Mouse (Mus musculus) brain, embryonic 14.5 days (tissue): ENCODE results near the gene Nr2f6. TPM values are rescaled to one million over a fixed set of nuclear protein-coding genes. Genes with fewer than 3 reads are reported as not detected.

Experiments used
- DNase-seq: peaks from one replicate; pipeline ENCODE4 v3.0.0-alpha.2; 2011; ENCODE audit warnings: low read depth
- CTCF ChIP-seq: fragments of 200-500 bp; IDR thresholded peaks from 2 replicates; pipeline ENCODE4 v1.5.1; 2012; ENCODE audit warnings: inconsistent platforms, mild to moderate bottlenecking, moderate library complexity, borderline replicate concordance; ENCODE audit not compliant: insufficient read depth, insufficient read length; ENCODE audit errors: extremely low read depth
- POLR2A ChIP-seq: fragments of 200-500 bp; IDR thresholded peaks from 2 replicates; pipeline ENCODE4 v1.6.1; 2012; ENCODE audit warnings: mild to moderate bottlenecking, inconsistent platforms, borderline replicate concordance; ENCODE audit not compliant: poor library complexity, insufficient read depth, insufficient read length, severe bottlenecking; ENCODE audit errors: extremely low read depth
- polyA plus RNA-seq: library from polyadenylated mRNA; depleted of rRNA; stranded (reverse); fragments of >200 nt; gene quantifications from 2 replicates; pipeline ENCODE4 v1.2.3, GENCODE M21; 2012; rRNA removed

The Nr2f6 gene
- polyA plus RNA-seq, 1 experiment: 61.5 TPM

DNA sequence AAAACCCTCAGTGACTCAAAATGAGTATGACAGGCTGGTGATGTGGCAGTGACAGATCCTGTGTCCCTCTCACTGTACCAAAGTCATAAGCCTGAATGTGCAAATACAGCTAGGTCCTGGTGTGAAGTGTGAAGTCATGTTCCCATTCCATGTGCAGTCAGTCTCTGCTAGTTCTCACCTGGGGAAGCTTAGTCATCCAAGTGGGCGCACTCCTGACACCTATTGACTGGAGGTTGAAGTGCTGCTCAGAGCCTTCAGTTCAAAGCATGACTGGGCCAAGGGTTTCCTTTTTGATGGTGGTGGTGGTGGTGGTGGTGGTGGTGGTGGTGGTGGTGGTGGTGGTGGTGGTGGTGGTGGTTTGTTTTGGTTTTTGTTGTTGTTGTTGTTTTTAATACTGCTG, 56.9 kb downstream of the Nr2f6 start:
- TF ChIP-seq POLR2A (no peak), CTCF (peak; percentile 30; the same call in 1 of the 2 replicates)
- DNase-seq: peak; percentile 11

Other genes starting within 250 kb of the Nr2f6 start
- gene Myo9b, start 109.2 kb downstream of the Nr2f6 start, polyA plus RNA-seq: 30.8 and 51.9 TPM in 2 replicates
- gene Haus8, start 109.0 kb downstream of the Nr2f6 start, polyA plus RNA-seq: 25.9 and 28.2 TPM in 2 replicates
- 155 and 176 TPM in 2 replicates for gene Use1, start 15.1 kb downstream of the Nr2f6 start, polyA plus RNA-seq
- 5.4 and 6.0 TPM in 2 replicates for gene Ocel1, start 10.7 kb downstream of the Nr2f6 start, polyA plus RNA-seq
- 8.7 and 9.4 TPM in 2 replicates for gene Ushbp1, start 13.8 kb upstream of the Nr2f6 start, polyA plus RNA-seq
- 115 and 119 TPM in 2 replicates for gene Babam1, start 14.9 kb upstream of the Nr2f6 start, polyA plus RNA-seq
- gene Ankle1, start 24.1 kb upstream of the Nr2f6 start, polyA plus RNA-seq: 12.1 and 29.4 TPM in 2 replicates
- 163 and 168 TPM in 2 replicates for gene Abhd8, start 81.7 kb upstream of the Nr2f6 start, polyA plus RNA-seq
- gene Mrpl34, start 83.0 kb upstream of the Nr2f6 start, polyA plus RNA-seq: 94.8 and 124 TPM in 2 replicates
- 206 and 229 TPM in 2 replicates for gene Dda1, start 87.2 kb upstream of the Nr2f6 start, polyA plus RNA-seq
- gene Ano8, start 104.0 kb upstream of the Nr2f6 start, polyA plus RNA-seq: 124 and 153 TPM in 2 replicates
- 25.5 and 34.2 TPM in 2 replicates for gene Gtpbp3, start 106.1 kb upstream of the Nr2f6 start, polyA plus RNA-seq
- 10.1 and 13.0 TPM in 2 replicates for gene Plvap, start 129.8 kb upstream of the Nr2f6 start, polyA plus RNA-seq
- 0.11 and 0.56 TPM in 2 replicates for gene Ccdc194, start 143.8 kb upstream of the Nr2f6 start, polyA plus RNA-seq
- gene Bst2, start 155.5 kb upstream of the Nr2f6 start, polyA plus RNA-seq: 11.4 and 18.1 TPM in 2 replicates
- gene Mvb12a, start 161.0 kb upstream of the Nr2f6 start, polyA plus RNA-seq: 74.0 and 112 TPM in 2 replicates
- gene Tmem221, start 176.9 kb upstream of the Nr2f6 start, polyA plus RNA-seq: 0.07 and 0.16 TPM in 2 replicates
- gene Nxnl1, start 184.6 kb upstream of the Nr2f6 start, polyA plus RNA-seq: not detected in 2 replicates
- gene Slc27a1, start 186.9 kb upstream of the Nr2f6 start, polyA plus RNA-seq: 130 and 165 TPM in 2 replicates
- 113 and 128 TPM in 2 replicates for gene Pgls, start 210.2 kb upstream of the Nr2f6 start, polyA plus RNA-seq
- 7.7 and 8.7 TPM in 2 replicates for gene Fam129c, start 215.7 kb upstream of the Nr2f6 start, polyA plus RNA-seq
- 128 and 150 TPM in 2 replicates for gene Colgalt1, start 229.0 kb upstream of the Nr2f6 start, polyA plus RNA-seq